Mouse (Mus musculus) heart, embryonic 14.5 days (tissue): ENCODE measurements at regions not wholly inside any gene's neighbourhood (a gene's known extent, or its start where the extent isn't known, plus 50 kb on each side); places are given as distances from the start of the nearest gene placed in this dataset.

Experiments
- ATAC-seq: fragments of 200-750 bp; cut with Nextera tagmentation; 2 replicates; pipeline ENCODE4 v1.8.0; 2017; ENCODE audit warnings: low read depth, moderate TSS enrichment; ENCODE audit not compliant: insufficient number of reproducible peaks, insufficient read depth, low FRiP score
- H3K27ac ChIP-seq, 2 experiments: fragments of 200-500 bp in 1 of 2; fragments of 300-500 bp in 1 of 2; sonication (generic) in 1 of 2; replicated peaks in 1 of 2; 2 replicates each; pipeline ENCODE4 v1.5.1; 2012 to 2014; ENCODE audit warnings: low read depth in 2 of 2, low read length in 2 of 2, control low read depth in 1 of 2, mild to moderate bottlenecking in 1 of 2, mixed read lengths in 1 of 2; ENCODE audit not compliant: control insufficient read depth in 1 of 2, insufficient read depth in 1 of 2
- H3K27me3 ChIP-seq: fragments of 300-500 bp; sonication (generic); 2 replicates; pipeline ENCODE4 v1.6.1; 2014; ENCODE audit warnings: mild to moderate bottlenecking, low read length, control low read depth; ENCODE audit not compliant: control insufficient read depth, insufficient read depth
- H3K36me3 ChIP-seq: fragments of 300-500 bp; sonication (generic); 2 replicates; pipeline ENCODE4 v1.6.1; 2014; ENCODE audit warnings: mild to moderate bottlenecking, control low read depth, low read length, mixed read lengths; ENCODE audit not compliant: control insufficient read depth, insufficient read depth
- H3K4me1 ChIP-seq, 2 experiments: fragments of 200-500 bp in 1 of 2; fragments of 300-500 bp in 1 of 2; sonication (generic) in 1 of 2; 2 replicates each; pipeline ENCODE4 v1.6.1; 2012 to 2014; ENCODE audit warnings: low read length in 2 of 2, control low read depth in 1 of 2, mixed read lengths in 1 of 2; ENCODE audit not compliant: control insufficient read depth in 2 of 2, insufficient read depth in 2 of 2
- H3K4me2 ChIP-seq: fragments of 300-500 bp; sonication (generic); 2 replicates; pipeline ENCODE4 v1.6.1; 2014; ENCODE audit warnings: mild to moderate bottlenecking, low read length
- H3K4me3 ChIP-seq, 2 experiments: fragments of 200-500 bp in 1 of 2; fragments of 300-500 bp in 1 of 2; sonication (generic) in 1 of 2; 2 replicates each; pipeline ENCODE4 v1.5.1; 2012 to 2014; ENCODE audit warnings: low read length in 2 of 2, mild to moderate bottlenecking in 2 of 2, control low read depth in 1 of 2, low read depth in 1 of 2, moderate library complexity in 1 of 2; ENCODE audit not compliant: control insufficient read depth in 1 of 2, insufficient read depth in 1 of 2
- H3K9ac ChIP-seq: fragments of 300-500 bp; sonication (generic); 2 replicates; pipeline ENCODE4 v1.6.1; 2014; ENCODE audit warnings: mild to moderate bottlenecking, low read length
- H3K9me3 ChIP-seq: fragments of 300-500 bp; sonication (generic); 2 replicates; pipeline ENCODE4 v1.6.1; 2016; ENCODE audit warnings: low read length, control low read depth; ENCODE audit not compliant: control insufficient read depth
- WGBS: fragments of 180-500 bp; shearing (Covaris S2); extraction: QIAGEN DNeasy Blood & Tissue Kit; methylation state at CpG from one replicate; pipeline ENCODE4 v1.1.7; 2014; 5-methylcytosine and 5-hydroxymethylcytosine counted together

DNA sequence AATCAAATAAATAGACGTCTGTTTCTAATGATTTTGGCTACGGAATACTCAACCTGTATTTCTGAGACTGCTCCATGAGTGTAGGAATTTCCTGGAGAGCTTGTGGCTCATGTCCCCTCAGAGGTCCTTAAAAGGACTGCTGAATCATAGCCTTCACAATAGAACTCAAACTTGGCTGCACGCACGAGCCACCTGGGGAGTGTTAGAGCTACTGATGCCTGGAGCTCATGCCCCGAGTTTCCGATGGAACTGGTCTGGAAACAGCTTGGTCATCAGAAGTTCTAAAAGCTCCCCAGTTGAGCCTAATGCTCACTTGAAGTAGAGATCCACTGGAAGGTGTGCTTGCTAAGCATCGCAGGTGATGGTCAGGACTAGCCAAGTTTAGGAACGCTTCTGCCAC lies 174.3 kb upstream of the Maf start:
- no peaks in the 10 kb centered on the region for H3K27me3 ChIP-seq
- ATAC-seq = no peak
- no peak overlapping the region for H3K4me3 ChIP-seq
- no peak overlapping the region for H3K27ac ChIP-seq
- H3K36me3 ChIP-seq = no peaks in the 10 kb centered on the region
- H3K9me3 ChIP-seq = no peaks in the 10 kb centered on the region
- no peak overlapping the region for H3K4me2 ChIP-seq
- WGBS = 77% methylated on average over 8 of the region's 8 CpGs
- no peak overlapping the region for H3K9ac ChIP-seq
- H3K4me1 ChIP-seq = peaks cover 0 to 3% of the 10 kb centered on the region in 2 experiments; a peak in 1 of 4 replicates

DNA sequence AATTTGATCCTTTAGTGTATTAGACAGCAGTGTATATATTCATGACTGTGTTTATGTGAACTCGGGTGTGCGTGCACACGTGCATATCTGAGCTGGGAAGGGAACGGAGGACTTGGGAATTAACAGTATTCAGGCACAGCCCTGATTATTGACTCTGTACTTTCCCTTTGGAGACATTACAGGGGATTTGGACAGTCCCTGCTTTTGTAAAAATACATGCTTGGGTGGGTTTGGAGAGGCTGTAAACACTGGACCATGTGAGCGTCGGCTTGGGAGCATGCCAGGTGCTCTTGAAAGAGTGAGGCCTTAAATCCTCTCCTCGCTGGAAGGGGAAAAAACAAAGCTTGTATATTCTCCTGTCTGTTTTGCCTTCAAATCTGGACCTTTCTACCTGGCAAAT lies 167.2 kb upstream of the Maf start:
- 59% methylated on average over 7 of the region's 7 CpGs for WGBS
- Histone ChIP-seq H3K27me3 (no peaks in the 10 kb centered on the region), H3K9ac (no peak overlapping the region), H3K4me2 (no peak overlapping the region), H3K4me1 (peaks cover 3 to 6% of the 10 kb centered on the region in 2 experiments; a peak in 1 of 4 replicates), H3K36me3 (no peaks in the 10 kb centered on the region), H3K4me3 (no peak overlapping the region), H3K9me3 (no peaks in the 10 kb centered on the region), H3K27ac (no peak overlapping the region)
- ATAC-seq = no peak

DNA sequence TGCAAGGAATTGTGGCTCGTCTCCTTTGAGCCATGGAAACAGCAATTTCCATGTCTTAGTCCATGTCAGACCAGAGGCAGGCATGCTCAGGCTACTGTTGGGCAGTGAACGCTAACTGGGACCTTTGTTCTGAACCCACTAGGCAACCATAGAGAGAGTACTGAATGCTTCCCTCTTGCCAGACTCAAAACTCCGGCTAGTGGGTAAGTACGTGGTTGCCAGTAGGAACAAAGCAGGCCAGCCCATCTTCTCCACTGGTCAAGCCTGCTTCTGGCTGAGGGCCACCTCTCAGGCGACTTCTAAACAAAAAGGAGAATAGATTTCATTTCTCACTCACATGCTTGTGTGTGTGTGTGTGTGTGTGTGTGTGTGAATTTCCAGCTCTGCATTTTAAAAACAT lies 163.8 kb upstream of the Maf start:
- Histone ChIP-seq H3K9me3 (no peaks in the 10 kb centered on the region), H3K27ac (no peak overlapping the region), H3K4me3 (no peak overlapping the region), H3K4me2 (no peak overlapping the region), H3K4me1 (0 out of 4 replicates have a peak, but pooled peaks cover 0 to 6% of the 10 kb centered on the region in 2 experiments), H3K27me3 (no peaks in the 10 kb centered on the region), H3K36me3 (no peaks in the 10 kb centered on the region), H3K9ac (no peak overlapping the region)
- ATAC-seq = no peak
- 69% methylated on average over 5 of the region's 5 CpGs for WGBS

DNA sequence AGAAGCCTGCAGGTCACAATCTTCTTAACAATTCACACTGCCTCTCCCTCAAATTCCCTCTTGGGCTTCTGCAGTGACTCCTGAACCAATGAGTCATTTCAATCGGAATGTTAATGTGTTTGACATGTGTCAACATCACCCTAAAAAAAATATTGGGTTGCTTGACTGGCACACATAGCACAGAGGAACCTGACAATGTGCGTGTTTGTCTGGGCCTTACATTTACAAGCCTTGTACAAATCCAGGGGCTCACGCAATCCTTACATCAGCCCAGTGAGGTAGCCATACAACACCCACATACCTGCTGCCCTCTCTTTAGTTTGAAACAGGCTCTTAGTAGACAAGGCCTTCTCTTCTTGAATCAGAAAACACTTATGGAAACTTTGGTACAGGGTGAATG lies 153.8 kb upstream of the Maf start:
- Histone ChIP-seq H3K36me3 (no peaks in the 10 kb centered on the region), H3K4me2 (no peak overlapping the region), H3K4me1 (no peaks in the 10 kb centered on the region), H3K4me3 (no peak overlapping the region), H3K27ac (no peak overlapping the region), H3K9ac (no peak overlapping the region), H3K27me3 (no peaks in the 10 kb centered on the region), H3K9me3 (no peaks in the 10 kb centered on the region)
- WGBS = 82% methylated on average over 3 of the region's 3 CpGs
- ATAC-seq = no peak

DNA sequence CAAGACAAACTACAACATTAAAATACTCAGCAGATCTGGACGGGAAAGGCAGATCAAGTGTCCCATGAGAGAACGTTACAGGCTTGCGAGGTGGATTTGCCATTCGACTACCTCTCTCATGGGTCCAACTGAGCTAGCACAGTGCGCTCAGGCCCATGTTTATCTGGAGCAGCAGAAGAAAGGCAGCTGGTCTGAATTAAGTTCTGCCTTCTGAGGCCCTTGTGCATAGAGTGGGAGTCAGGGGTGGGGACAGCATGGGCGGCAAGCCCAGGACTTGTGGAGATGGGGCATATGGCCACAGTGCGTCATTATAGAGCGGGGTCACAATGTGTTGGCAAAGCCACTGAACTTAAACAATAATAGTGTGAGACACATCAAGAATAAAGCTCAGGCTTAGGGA lies 151.8 kb upstream of the Maf start:
- H3K4me1 ChIP-seq = no peaks in the 10 kb centered on the region
- no peak overlapping the region for H3K27ac ChIP-seq
- H3K9me3 ChIP-seq = no peaks in the 10 kb centered on the region
- H3K9ac ChIP-seq = no peak overlapping the region
- 79% methylated on average over 8 of the region's 8 CpGs for WGBS
- no peaks in the 10 kb centered on the region for H3K36me3 ChIP-seq
- no peak overlapping the region for H3K4me2 ChIP-seq
- ATAC-seq = no peak
- no peaks in the 10 kb centered on the region for H3K27me3 ChIP-seq
- no peak overlapping the region for H3K4me3 ChIP-seq

DNA sequence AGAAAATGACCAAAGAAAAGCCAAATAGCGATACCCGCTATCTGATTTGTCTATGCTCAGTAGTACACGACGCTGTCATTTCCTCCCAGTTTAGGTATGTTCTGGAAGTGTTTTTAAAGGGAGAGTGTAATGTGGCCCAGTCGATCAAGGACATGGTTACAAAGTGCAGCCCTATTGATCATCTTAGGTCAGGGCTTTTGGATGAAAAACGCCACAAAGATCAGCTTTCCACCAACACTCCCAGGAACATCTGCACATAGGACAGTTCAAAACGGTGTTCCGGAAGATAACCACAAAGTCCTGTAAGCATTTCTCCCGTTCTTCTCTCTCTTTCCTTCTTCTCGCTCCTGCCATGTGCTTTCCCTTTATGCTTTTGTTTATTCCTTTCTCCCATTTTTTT lies 149.2 kb upstream of the Maf start:
- no peak overlapping the region for H3K27ac ChIP-seq
- H3K9ac ChIP-seq = no peak overlapping the region
- H3K4me1 ChIP-seq = no peaks in the 10 kb centered on the region
- ATAC-seq = no peak
- H3K36me3 ChIP-seq = no peaks in the 10 kb centered on the region
- H3K4me2 ChIP-seq = no peak overlapping the region
- no peaks in the 10 kb centered on the region for H3K27me3 ChIP-seq
- H3K4me3 ChIP-seq = no peak overlapping the region
- 89% methylated on average over 10 of the region's 10 CpGs for WGBS
- H3K9me3 ChIP-seq = no peaks in the 10 kb centered on the region

DNA sequence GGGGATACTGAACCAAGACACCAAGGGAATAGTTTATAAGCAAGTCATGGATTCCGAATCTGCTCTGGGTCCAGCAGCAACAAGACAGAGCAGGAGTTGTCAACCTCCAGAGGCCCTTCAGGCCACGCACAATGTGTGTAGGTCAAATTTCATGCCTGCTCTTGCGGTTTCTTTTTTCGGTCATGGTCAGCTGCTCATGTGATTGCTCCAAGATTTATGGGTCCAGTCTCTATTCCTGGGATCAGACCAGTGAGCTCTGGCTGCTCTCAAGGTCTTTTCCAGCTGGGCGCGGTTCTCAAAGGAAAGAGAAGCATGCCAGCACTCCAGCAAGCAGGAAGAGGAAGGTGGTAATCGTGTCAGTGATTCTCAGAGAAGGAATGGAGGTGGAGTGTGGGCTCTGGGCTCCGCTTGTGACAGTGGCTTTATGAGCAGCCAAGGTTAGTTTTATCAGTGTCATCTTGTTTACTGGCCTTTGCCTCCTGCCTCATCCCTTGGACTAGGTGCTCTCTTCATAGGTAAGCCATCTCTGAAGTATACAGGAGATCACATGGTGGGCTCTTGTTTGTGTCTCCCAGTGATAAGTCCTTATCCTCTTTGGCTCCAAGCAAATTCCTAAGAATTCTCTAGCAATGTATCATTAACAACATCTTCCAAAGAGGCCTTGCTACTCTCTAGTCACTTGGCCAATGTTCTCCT lies 148.5 kb upstream of the Maf start:
- H3K4me2 ChIP-seq = no peak overlapping the region
- no peaks in the 10 kb centered on the region for H3K36me3 ChIP-seq
- no peaks in the 10 kb centered on the region for H3K9me3 ChIP-seq
- H3K27me3 ChIP-seq = no peaks in the 10 kb centered on the region
- H3K4me1 ChIP-seq = no peaks in the 10 kb centered on the region
- no peak overlapping the region for H3K4me3 ChIP-seq
- ATAC-seq = no peak
- WGBS = 86% methylated on average over 8 of the region's 8 CpGs
- H3K9ac ChIP-seq = no peak overlapping the region
- no peak overlapping the region for H3K27ac ChIP-seq
